Mouse (Mus musculus) adrenal gland, postnatal 25 days (tissue): ENCODE measurements around the gene Olfr358. TPM values are rescaled to one million over a fixed set of nuclear protein-coding genes. Genes with fewer than 3 reads are reported as not detected.

Experiments used
- DNase-seq: peaks from one replicate; pipeline ENCODE4 v3.0.0; 2021; ENCODE audit warnings: mixed read lengths
- long read RNA-seq: library from polyadenylated mRNA; stranded (forward); transcript quantifications from one replicate; pipeline ENCODE4 v2.0.0, GENCODE M21; 2021
- total RNA-seq: library from RNA; stranded (reverse); gene quantifications from 2 replicates; pipeline ENCODE4 v1.2.3, GENCODE M21; 2021

Gene Olfr358
- not detected in 2 replicates for total RNA-seq
- long read RNA-seq = 0 reads

GRCm38 (mm10) chr2:37009235-37009634 is at the start of gene Olfr358:
Gene Olfr358, minus strand, starts transcription at chr2:37009335.
- DNase-seq = no peak

DNA sequence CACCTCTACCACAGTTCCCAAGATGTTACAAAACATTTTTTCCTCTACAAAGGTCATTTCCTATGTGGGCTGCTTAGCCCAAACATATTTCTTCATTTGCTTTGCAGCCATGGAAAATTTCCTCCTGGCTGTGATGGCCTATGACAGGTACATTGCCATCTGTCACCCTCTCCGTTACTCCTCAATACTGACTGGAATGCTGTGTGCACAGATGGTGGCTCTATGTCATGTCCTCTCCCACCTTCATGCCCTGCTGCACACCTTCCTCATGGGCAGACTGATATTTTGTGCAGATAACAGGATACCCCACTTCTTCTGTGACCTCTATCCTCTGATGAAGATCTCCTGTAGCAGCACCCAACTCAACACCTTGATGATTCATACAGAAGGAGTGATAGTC is 12.1 kb downstream of the Olfr358 start:
- DNase-seq = no peak

DNA sequence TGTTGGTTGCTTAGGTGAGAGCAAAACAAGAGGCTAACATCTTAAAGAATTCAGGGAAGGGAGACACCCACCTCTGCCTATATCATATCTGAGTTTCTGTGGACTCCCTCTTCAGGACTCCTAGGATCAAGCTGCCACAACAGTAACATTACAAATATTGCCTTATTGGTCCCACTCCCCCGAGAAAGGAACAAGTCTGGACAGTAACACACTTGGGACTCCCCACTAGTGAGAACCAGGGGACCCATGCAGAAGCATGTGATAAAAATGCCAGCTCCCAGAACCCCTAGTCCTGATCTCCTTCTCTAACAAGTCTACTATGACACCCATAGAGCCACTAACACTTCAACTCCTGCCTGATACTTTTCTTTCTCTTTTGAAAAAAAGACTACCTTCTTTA is 15.6 kb downstream of the Olfr358 start, which contains the start of gene Olfr357:
Olfr357 (plus strand) TSS at position 301 of the 400 bp plus-strand sequence.
- DNase-seq = no peak

Other genes with a start within 250 kb of the Olfr358 start
- gene Olfr348, start 225.1 kb downstream of the Olfr358 start, total RNA-seq = not detected in 2 replicates
- not detected in 2 replicates for gene Olfr50, start 218.8 kb downstream of the Olfr358 start, total RNA-seq
- gene Olfr3, start 192.3 kb downstream of the Olfr358 start, total RNA-seq = not detected in 2 replicates
- gene Olfr350, start 163.0 kb downstream of the Olfr358 start, total RNA-seq = not detected in 2 replicates
- not detected in 2 replicates for gene Olfr351, start 146.7 kb downstream of the Olfr358 start, total RNA-seq
- gene Olfr352, start 140.9 kb downstream of the Olfr358 start, total RNA-seq = not detected in 2 replicates
- gene Olfr353, start 116.4 kb downstream of the Olfr358 start, total RNA-seq = not detected in 2 replicates
- gene Olfr354, start 103.7 kb downstream of the Olfr358 start, total RNA-seq = not detected in 2 replicates
- not detected in 2 replicates for gene Olfr355, start 80.4 kb downstream of the Olfr358 start, total RNA-seq
- gene Olfr356, start 72.2 kb downstream of the Olfr358 start, total RNA-seq = not detected in 2 replicates
- not detected in 2 replicates for gene Olfr357, start 15.5 kb downstream of the Olfr358 start, total RNA-seq
- not detected in 2 replicates for gene Olfr360, start 56.4 kb upstream of the Olfr358 start, total RNA-seq
- gene Olfr361, start 80.0 kb upstream of the Olfr358 start, total RNA-seq = not detected in 2 replicates
- gene Olfr362, start 108.6 kb upstream of the Olfr358 start, total RNA-seq = not detected in 2 replicates
- not detected in 2 replicates for gene Olfr364-ps1, start 130.0 kb upstream of the Olfr358 start, total RNA-seq
- not detected in 2 replicates for gene Olfr365, start 178.9 kb upstream of the Olfr358 start, total RNA-seq
- not detected in 2 replicates for gene Olfr366, start 202.2 kb upstream of the Olfr358 start, total RNA-seq